Mouse (Mus musculus) A20 (cell line): ENCODE measurements around the gene Wnt11.

ENCODE experiments used
- DNase-seq: peaks from one replicate; pipeline ENCODE4 v3.0.0-alpha.2; 2011; ENCODE audit warnings: low read depth, low spot score

The Wnt11 gene

GRCm38 (mm10) chr7:98863969-98864718 is 29.2 kb downstream of the Wnt11 start:
- no peak for DNase-seq

GRCm38 (mm10) chr7:98867053-98867793 is 32.3 kb downstream of the Wnt11 start:
- DNase-seq, result no peak

- DNase-seq, result no peak
Observed at GRCm38 (mm10) chr7:98867794-98868150, 32.9 kb downstream of the Wnt11 start.

- peak; percentile 75 for DNase-seq
Observed at GRCm38 (mm10) chr7:98869070-98869469, 34.2 kb downstream of the Wnt11 start.

GRCm38 (mm10) chr7:98870791-98871190 is 35.9 kb downstream of the Wnt11 start:
- DNase-seq, result no peak

GRCm38 (mm10) chr7:98871882-98872281 is 37.0 kb downstream of the Wnt11 start:
- no peak for DNase-seq

GRCm38 (mm10) chr7:98873316-98873715 is 38.4 kb downstream of the Wnt11 start:
- no peak for DNase-seq

GRCm38 (mm10) chr7:98874411-98874951 is 39.6 kb downstream of the Wnt11 start:
- DNase-seq, result no peak

- DNase-seq, result no peak
Observed at GRCm38 (mm10) chr7:98875390-98875990, 40.6 kb downstream of the Wnt11 start.

- no peak for DNase-seq
Observed at GRCm38 (mm10) chr7:98876119-98876518, 41.2 kb downstream of the Wnt11 start.

GRCm38 (mm10) chr7:98879176-98879575 is 44.3 kb downstream of the Wnt11 start:
- no peak for DNase-seq

- no peak for DNase-seq
Observed at GRCm38 (mm10) chr7:98881887-98882286, 47.0 kb downstream of the Wnt11 start.

- DNase-seq, result peak; percentile 75
Observed at GRCm38 (mm10) chr7:98887811-98888261, 52.9 kb downstream of the Wnt11 start.

GRCm38 (mm10) chr7:98888810-98889209 is 53.9 kb downstream of the Wnt11 start:
- DNase-seq, result no peak

GRCm38 (mm10) chr7:98889211-98889610 is 54.3 kb downstream of the Wnt11 start:
- no peak for DNase-seq

GRCm38 (mm10) chr7:98893144-98893543 is 58.2 kb downstream of the Wnt11 start:
- DNase-seq, result no peak

- no peak for DNase-seq
Observed at GRCm38 (mm10) chr7:98894305-98894704, 59.4 kb downstream of the Wnt11 start.

GRCm38 (mm10) chr7:98894768-98895167 is 59.9 kb downstream of the Wnt11 start:
- DNase-seq, result no peak

- no peak for DNase-seq
Observed at GRCm38 (mm10) chr7:98895501-98896095, 60.7 kb downstream of the Wnt11 start.

- DNase-seq, result no peak
Observed at GRCm38 (mm10) chr7:98897323-98897722, 62.4 kb downstream of the Wnt11 start.

GRCm38 (mm10) chr7:98899815-98900214 is 64.9 kb downstream of the Wnt11 start:
- DNase-seq, result no peak

- DNase-seq, result peak; percentile 32
Observed at GRCm38 (mm10) chr7:98901120-98901519, 66.2 kb downstream of the Wnt11 start.
